22 mouse cellular contexts compared by ENCODE assay signal in the genomic region with DNA sequence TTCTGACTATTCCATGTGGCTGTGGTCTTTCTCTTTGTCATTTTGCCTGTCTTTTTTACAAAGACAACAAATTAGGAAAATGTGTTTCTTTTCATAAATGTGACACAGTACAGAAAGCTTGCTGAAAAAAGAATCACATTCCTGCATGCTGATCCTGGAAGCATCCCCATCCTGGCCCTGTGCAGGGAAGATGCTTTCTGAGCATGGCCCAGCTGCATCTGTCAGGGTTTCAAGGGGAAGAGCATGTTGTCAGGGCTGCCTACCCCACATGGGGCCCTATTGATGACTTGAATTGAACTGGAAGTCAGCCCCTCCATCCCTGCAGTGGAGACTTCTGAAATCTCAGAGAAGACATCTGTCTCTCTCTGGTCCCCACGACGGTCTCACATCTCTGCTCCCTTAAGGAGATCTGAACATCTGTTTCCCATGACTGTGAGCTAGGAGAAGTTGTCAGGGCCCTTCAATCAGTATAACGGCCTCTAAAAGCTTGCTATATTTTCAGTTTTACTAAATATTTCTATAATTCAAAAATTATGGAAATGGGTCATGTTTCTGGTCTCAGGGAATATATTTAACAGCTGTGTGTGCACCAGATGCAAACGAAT.
A peak's percentile ranks its signal among the peaks of the same experiment; 100 is the strongest.
DNase-seq lines count a peak whose midpoint lies in the region; ATAC-seq lines count a peak whose summit lies in the region.
"Had no signal": no experiment of that assay in that cellular context is flagged by ENCODE, and none has a peak within 500 bp of the region (broad histone marks: within the 10 kb centered on the region; RNA-seq: fewer than 3 reads in every experiment).

No protein-coding gene starts in this region.

- intact Hi-C loops in heart, postnatal 10 days (cut with DNase I), result no loop called here

- no peak overlapping the region for H3K9ac ChIP-seq in embryonic facial prominence, embryonic 13.5 days
- H3K9ac ChIP-seq: forebrain, embryonic 13.5 days; forebrain, embryonic 15.5 days; forebrain, postnatal 0 days had no signal

- no peak overlapping the region for H3K4me2 ChIP-seq in embryonic facial prominence, embryonic 13.5 days
- H3K4me2 ChIP-seq: forebrain, embryonic 13.5 days; forebrain, embryonic 15.5 days had no signal

- 0 out of 2 replicates have a peak overlapping the region, but pooled peaks have one; percentile 13 for H3K27ac ChIP-seq in embryonic facial prominence, embryonic 13.5 days
- H3K27ac ChIP-seq in embryonic facial prominence, embryonic 10.5 days (replicated peaks), result no peak overlapping the region
- H3K27ac ChIP-seq: forebrain, embryonic 13.5 days; forebrain, embryonic 15.5 days had no signal

- no peaks in the 10 kb centered on the region for H3K9me3 ChIP-seq in embryonic facial prominence, embryonic 13.5 days
- no peaks in the 10 kb centered on the region for H3K9me3 ChIP-seq in embryonic facial prominence, embryonic 10.5 days
- H3K9me3 ChIP-seq: forebrain, embryonic 13.5 days; forebrain, embryonic 15.5 days; G1E had no signal

- 0 out of 2 replicates have a peak, but pooled peaks have one; percentile 59 for ATAC-seq in embryonic facial prominence, embryonic 13.5 days (ENCODE audit: insufficient number of reproducible peaks, insufficient read depth, low FRiP score, low TSS enrichment, low read depth)
- ATAC-seq: activated CD4-positive, CD25-positive, alpha-beta regulatory T cell, adult 4 months; CD4-positive, CD25-positive, alpha-beta regulatory T cell, adult 4 months; forebrain, embryonic 13.5 days; forebrain, embryonic 15.5 days; forebrain, postnatal 0 days; Patski had no signal

- peaks cover 6% of the 10 kb centered on the region; the same call in 1 of the 2 replicates for H3K27me3 ChIP-seq in embryonic facial prominence, embryonic 13.5 days
- no peaks in the 10 kb centered on the region for H3K27me3 ChIP-seq in embryonic facial prominence, embryonic 10.5 days (replicated peaks; ENCODE audit: low read depth, poor library complexity, severe bottlenecking)
- H3K27me3 ChIP-seq: CH12.LX; forebrain, embryonic 13.5 days; forebrain, embryonic 15.5 days had no signal

- WGBS in embryonic facial prominence, embryonic 13.5 days, result 34% methylated on average over 4 of the region's 4 CpGs
- 69% methylated on average over 4 of the region's 4 CpGs for WGBS in embryonic facial prominence, embryonic 10.5 days

- no peak for DNase-seq in embryonic facial prominence, embryonic 10.5 days (ENCODE audit: low spot score)
- DNase-seq in heart, postnatal 10 days, result peak; percentile 10 to 11
- DNase-seq in heart, adult 9 months (ENCODE audit: low spot score in 2 of 2), result no peak
- DNase-seq in layer of hippocampus, postnatal 10 days (ENCODE audit: low spot score in 2 of 2), result no peak
- DNase-seq: adrenal gland, adult 8-10 months; adrenal gland, postnatal 14 days; adrenal gland, postnatal 36 days; B cell, adult 2 months; cerebellum, adult 11-12 months; cerebellum, adult 2 months; cerebellum, adult 9-10 months; cerebellum, postnatal 10 days; cerebellum, postnatal 25 days; forebrain, postnatal 0 days had no signal

- no peak overlapping the region for H3K4me3 ChIP-seq in embryonic facial prominence, embryonic 13.5 days
- no peak overlapping the region for H3K4me3 ChIP-seq in embryonic facial prominence, embryonic 10.5 days
- H3K4me3 ChIP-seq: forebrain, embryonic 13.5 days; forebrain, embryonic 15.5 days had no signal

- H3K36me3 ChIP-seq in embryonic facial prominence, embryonic 13.5 days, result no peaks in the 10 kb centered on the region
- no peaks in the 10 kb centered on the region for H3K36me3 ChIP-seq in embryonic facial prominence, embryonic 10.5 days (replicated peaks)
- H3K36me3 ChIP-seq: forebrain, embryonic 15.5 days; G1E had no signal

- H3K4me1 ChIP-seq in embryonic facial prominence, embryonic 13.5 days, result peaks cover 7% of the 10 kb centered on the region
- no peaks in the 10 kb centered on the region for H3K4me1 ChIP-seq in embryonic facial prominence, embryonic 10.5 days
- H3K4me1 ChIP-seq: forebrain, embryonic 13.5 days; forebrain, embryonic 15.5 days had no signal

Comparison
In these comparisons a context has a peak if more than half of its experiments do, and no peak if none do; other contexts are left out.
1. DNase-seq: peak in heart, postnatal 10 days (2 of 2); none in embryonic facial prominence, embryonic 10.5 days (single experiment), heart, adult 9 months (0 of 2) and layer of hippocampus, postnatal 10 days (0 of 2).